In the genomic region with DNA sequence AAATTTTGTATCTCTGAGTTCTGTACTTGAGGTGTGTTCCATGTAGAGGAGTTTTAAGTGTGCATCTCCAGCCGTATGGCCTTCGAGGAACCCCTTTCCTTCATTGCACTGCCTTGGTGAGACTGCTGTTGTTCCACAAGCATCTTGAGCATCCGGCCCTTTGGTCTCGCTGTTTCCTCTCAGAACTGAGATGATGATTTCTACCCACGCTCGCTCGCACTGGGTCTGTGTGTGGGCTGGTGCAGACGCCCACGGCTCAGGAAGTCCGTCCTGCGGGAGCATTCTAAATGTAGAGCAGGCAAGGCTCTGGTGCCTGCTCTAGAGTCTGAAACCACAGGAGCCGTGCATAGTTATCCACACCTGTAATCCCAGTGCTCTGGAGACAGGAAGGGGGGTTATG, we compare ENCODE assay signal across 12 mouse cellular contexts.
DNase-seq lines count a peak whose midpoint lies in the region; TF ChIP-seq lines count a peak whose summit lies in the region.
"Had no signal": no experiment of that assay in that cellular context is flagged by ENCODE, and none has a peak within 500 bp of the region (broad histone marks: within the 10 kb centered on the region; RNA-seq: fewer than 3 reads in every experiment).

No protein-coding gene starts in this region.

- H3K27ac ChIP-seq in ES-E14 (ENCODE audit: insufficient read depth, low read depth, low read length, poor library complexity, severe bottlenecking), result peak overlapping the region; percentile 3; the same call in 1 of the 2 replicates
- peak overlapping the region; percentile 62 for H3K27ac ChIP-seq in left cerebral cortex, adult 2 months
- H3K27ac ChIP-seq: kidney, postnatal 0 days; liver, embryonic 15.5 days had no signal

- peaks cover 15% of the 10 kb centered on the region; the same call in 1 of the 2 replicates for H3K36me3 ChIP-seq in ES-E14 (ENCODE audit: control insufficient read depth, insufficient read depth, low read length, poor library complexity, severe bottlenecking)

- DNase-seq in kidney, postnatal 14 days, result peak; percentile 40
- no peak for DNase-seq in kidney, postnatal 36 days
- no peak for DNase-seq in ES-E14 (ENCODE audit: low read depth, low spot score)
- peak; percentile 72 to 75 for DNase-seq in left cerebral cortex, adult 2 months (ENCODE audit: extremely low spot score in 1 of 2, low spot score in 2 of 2)
- DNase-seq in thymus, adult 18-20 months, result peak; percentile 55 to 74
- no peak for DNase-seq in lung, postnatal 14 days
- no peak for DNase-seq in lung, postnatal 4 days
- DNase-seq in lung, postnatal 25 days (ENCODE audit: low spot score), result no peak
- DNase-seq: cerebellum, postnatal 36 days had no signal

- H3K9me3 ChIP-seq in ES-E14 (ENCODE audit: control insufficient read depth, insufficient read depth, low read depth, low read length), result no peaks in the 10 kb centered on the region
- H3K9me3 ChIP-seq: liver, embryonic 15.5 days had no signal

- TF ChIP-seq CTCF in left cerebral cortex, adult 2 months (IDR thresholded peaks at IDR 0.05), result no peak

- H3K4me3 ChIP-seq in ES-E14 (ENCODE audit: insufficient read depth in 1 of 2, low read depth in 1 of 2, low read length in 2 of 2, poor library complexity in 1 of 2, severe bottlenecking in 1 of 2), result no peak overlapping the region
- H3K4me3 ChIP-seq in left cerebral cortex, adult 2 months, result no peak overlapping the region
- H3K4me3 ChIP-seq: erythroblast, embryonic 14.5 days; liver, embryonic 15.5 days had no signal

- no peak overlapping the region for H3K9ac ChIP-seq in ES-E14 (ENCODE audit: insufficient read depth, low read depth, low read length, poor library complexity, severe bottlenecking)
- H3K9ac ChIP-seq: liver, embryonic 15.5 days had no signal

- H3K4me1 ChIP-seq in ES-E14 (ENCODE audit: control insufficient read depth in 2 of 2, insufficient read depth in 2 of 2, low read length in 2 of 2, poor library complexity in 1 of 2), result peaks cover 0 to 28% of the 10 kb centered on the region in 2 experiments; a peak in 2 of 4 replicates

- intact Hi-C loops in left cerebral cortex, adult 2 months (cut with DNase I), result loop anchor here (5.0 kb wide), 1 partner anchor 90 kb away; the partner anchor contains the start of genes Anks1 and Taf11

- in situ Hi-C loops in ES-E14 (cut with MboI; ENCODE audit: low sequenced_read_pairs in 2 of 2, unreplicated experiment in 2 of 2), result no loop called here

TF ChIP-seq in ES-E14, 5 proteins besides CTCF, POLR2A, EP300 and RAD21:
- no peak for TF ChIP-seq MAFK (IDR thresholded peaks at IDR 0.05; ENCODE audit: insufficient read depth, low read depth, low read length)
- TF ChIP-seq ZNF384 (IDR thresholded peaks at IDR 0.05; ENCODE audit: low read depth, low read length), result no peak
- TF ChIP-seq HCFC1 (IDR thresholded peaks at IDR 0.05; ENCODE audit: borderline replicate concordance, insufficient read depth, low read length), result no peak
- no peak for TF ChIP-seq CHD2 (IDR thresholded peaks at IDR 0.05; ENCODE audit: low read depth, low read length)
- no peak for TF ChIP-seq ZC3H11A (IDR thresholded peaks at IDR 0.05; ENCODE audit: borderline replicate concordance, low read depth, low read length)
TF ChIP-seq in ES-E14: peak in this region for 0.

Comparison
In these comparisons a context has a peak if more than half of its experiments do, and no peak if none do; other contexts are left out.
1. DNase-seq: peak in kidney, postnatal 14 days (single experiment), left cerebral cortex, adult 2 months (2 of 2) and thymus, adult 18-20 months (2 of 2); none in kidney, postnatal 36 days (0 of 2), ES-E14 (single experiment), lung, postnatal 14 days (single experiment), lung, postnatal 4 days (0 of 2) and lung, postnatal 25 days (single experiment).